Mouse (Mus musculus): ENCODE data around the gene Ugt2a3.
"Not testable (repeated sequence)": the region's sequence is repeated elsewhere in the genome, so short reads cannot be mapped to it uniquely, and the experiment has no call there.

Gene Ugt2a3

GRCm38 (mm10) chr5:87336961-87337697, at the start of gene Ugt2a3:
Gene Ugt2a3, minus strand, starts transcription at chr5:87337195.
- in situ Hi-C loops (cut with MboI): no loop called here

GRCm38 (mm10) chr5:87380234-87380633, 43.2 kb upstream of the Ugt2a3 start:
- in situ Hi-C loops (cut with MboI): no loop called here

GRCm38 (mm10) chr5:87379825-87380224, 42.8 kb upstream of the Ugt2a3 start:
- in situ Hi-C loops (cut with MboI): no loop called here

GRCm38 (mm10) chr5:87375874-87376383, 38.9 kb upstream of the Ugt2a3 start:
- in situ Hi-C loops (cut with MboI): no loop called here

GRCm38 (mm10) chr5:87373502-87373863, 36.5 kb upstream of the Ugt2a3 start:
- in situ Hi-C loops (cut with MboI): no loop called here

- in situ Hi-C loops (cut with MboI): not testable (repeated sequence)
Observed at GRCm38 (mm10) chr5:87372788-87373501, 36.0 kb upstream of the Ugt2a3 start.

- in situ Hi-C loops (cut with MboI): no loop called here
Observed at GRCm38 (mm10) chr5:87350350-87350749, 13.4 kb upstream of the Ugt2a3 start.

GRCm38 (mm10) chr5:87349150-87349549, 12.2 kb upstream of the Ugt2a3 start:
- in situ Hi-C loops (cut with MboI): not testable (repeated sequence)

GRCm38 (mm10) chr5:87347479-87348078, 10.6 kb upstream of the Ugt2a3 start:
- in situ Hi-C loops (cut with MboI): not testable (repeated sequence)

- in situ Hi-C loops (cut with MboI): no loop called here
Observed at GRCm38 (mm10) chr5:87340461-87340860, 3.5 kb upstream of the Ugt2a3 start.

GRCm38 (mm10) chr5:87335199-87335598, 1.8 kb downstream of the Ugt2a3 start:
- in situ Hi-C loops (cut with MboI): no loop called here

GRCm38 (mm10) chr5:87333584-87333983, 3.4 kb downstream of the Ugt2a3 start:
- in situ Hi-C loops (cut with MboI): no loop called here

- in situ Hi-C loops (cut with MboI): no loop called here
Observed at GRCm38 (mm10) chr5:87311392-87311791, 25.6 kb downstream of the Ugt2a3 start.

- in situ Hi-C loops (cut with MboI): not testable (repeated sequence)
Observed at GRCm38 (mm10) chr5:87286180-87286579, 50.8 kb downstream of the Ugt2a3 start.

- in situ Hi-C loops (cut with MboI): not testable (repeated sequence)
Observed at GRCm38 (mm10) chr5:87275986-87276385, 61.0 kb downstream of the Ugt2a3 start.

- in situ Hi-C loops (cut with MboI): no loop called here
Observed at GRCm38 (mm10) chr5:87275581-87275980, 61.4 kb downstream of the Ugt2a3 start.

Measured in mature B cell (primary cell).